ENCODE assay signal across 21 mouse cellular contexts in the genomic region with DNA sequence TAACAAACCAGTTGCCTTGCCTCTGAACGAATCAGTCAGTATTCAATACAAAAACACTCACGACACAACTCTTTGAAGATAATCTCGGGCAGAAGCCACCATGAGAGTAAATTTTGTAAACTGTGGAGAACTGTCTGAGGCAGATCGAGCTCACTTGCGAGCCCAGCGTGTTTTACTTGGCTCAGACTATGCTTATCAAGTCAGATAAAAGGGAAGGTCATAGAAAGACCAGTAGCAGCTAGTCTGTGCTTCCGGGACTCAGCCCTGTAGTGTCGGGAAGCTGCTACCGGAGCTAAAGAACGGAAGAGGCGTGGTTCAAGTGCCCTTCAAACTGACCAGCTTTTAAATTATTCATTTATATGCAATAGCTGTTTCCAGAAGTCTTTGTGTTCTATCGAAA.
DNase-seq lines count a peak whose midpoint lies in the region; ATAC-seq and TF ChIP-seq lines count a peak whose summit lies in the region.
"Had no signal": no experiment of that assay in that cellular context is flagged by ENCODE, and none has a peak within 500 bp of the region (broad histone marks: within the 10 kb centered on the region; RNA-seq: fewer than 3 reads in every experiment).

No protein-coding gene starts in this region.

- intact Hi-C loops in heart, adult 2 months (cut with DNase I): no loop called here

- TF ChIP-seq EP300 in heart, adult 2 months (IDR thresholded peaks at IDR 0.05; ENCODE audit: insufficient read depth, low read depth, low read length): no peak

- TF ChIP-seq CTCF in heart, adult 2 months (IDR thresholded peaks at IDR 0.05): no peak

- no peaks in the 10 kb centered on the region for H3K79me2 ChIP-seq in heart, adult 2 months (replicated peaks; ENCODE audit: control insufficient read depth, insufficient read depth, low read length)

- H3K9ac ChIP-seq in heart, embryonic 15.5 days: no peak overlapping the region
- H3K9ac ChIP-seq in heart, adult 2 months (ENCODE audit: low read depth, low read length): no peak overlapping the region
- no peak overlapping the region for H3K9ac ChIP-seq in kidney, embryonic 16.5 days (replicated peaks; ENCODE audit: low read length)
- H3K9ac ChIP-seq: hindbrain, embryonic 15.5 days; limb, embryonic 15.5 days; liver, postnatal 0 days; midbrain, embryonic 15.5 days had no signal

- no peaks in the 10 kb centered on the region for H3K4me1 ChIP-seq in heart, embryonic 15.5 days (replicated peaks)
- no peaks in the 10 kb centered on the region for H3K4me1 ChIP-seq in heart, adult 2 months (ENCODE audit: control insufficient read depth, insufficient read depth, low read length)
- peaks cover 3% of the 10 kb centered on the region; the same call in 1 of the 2 replicates for H3K4me1 ChIP-seq in kidney, embryonic 16.5 days (ENCODE audit: insufficient read depth, low read length)
- H3K4me1 ChIP-seq: embryonic facial prominence, embryonic 10.5 days; hindbrain, embryonic 15.5 days; limb, embryonic 15.5 days; midbrain, embryonic 15.5 days had no signal

- H3K4me3 ChIP-seq in heart, embryonic 15.5 days: no peak overlapping the region
- H3K4me3 ChIP-seq in heart, adult 2 months: no peak overlapping the region
- no peak overlapping the region for H3K4me3 ChIP-seq in kidney, embryonic 16.5 days (ENCODE audit: low read length)
- H3K4me3 ChIP-seq: embryonic facial prominence, embryonic 10.5 days; gastrocnemius, adult 2 months; hindbrain, embryonic 15.5 days; limb, embryonic 15.5 days; midbrain, embryonic 15.5 days; myocyte had no signal

- H3K27me3 ChIP-seq in heart, embryonic 15.5 days: no peaks in the 10 kb centered on the region
- no peaks in the 10 kb centered on the region for H3K27me3 ChIP-seq in heart, adult 2 months (ENCODE audit: control insufficient read depth, insufficient read depth, low read length)
- no peaks in the 10 kb centered on the region for H3K27me3 ChIP-seq in kidney, embryonic 16.5 days (ENCODE audit: insufficient read depth, low read length)
- H3K27me3 ChIP-seq: hindbrain, embryonic 15.5 days; limb, embryonic 15.5 days; midbrain, embryonic 15.5 days had no signal

- no peak for ATAC-seq in heart, embryonic 15.5 days (replicated peaks; ENCODE audit: insufficient number of reproducible peaks, insufficient read depth, low FRiP score, low read depth)
- ATAC-seq in kidney, embryonic 16.5 days (ENCODE audit: low FRiP score, low TSS enrichment): peak; percentile 76
- ATAC-seq: CD4-positive, CD25-positive, alpha-beta regulatory T cell, adult 4 months; intestine, postnatal 0 days; liver, postnatal 0 days; midbrain, embryonic 15.5 days; Patski had no signal

- H3K9me3 ChIP-seq in heart, embryonic 15.5 days (replicated peaks): no peaks in the 10 kb centered on the region
- peaks cover 7% of the 10 kb centered on the region; the same call in 1 of the 2 replicates for H3K9me3 ChIP-seq in kidney, embryonic 16.5 days (ENCODE audit: low read length)
- H3K9me3 ChIP-seq: embryonic facial prominence, embryonic 10.5 days; hindbrain, embryonic 15.5 days; limb, embryonic 15.5 days; midbrain, embryonic 15.5 days had no signal

- no peaks in the 10 kb centered on the region for H3K36me3 ChIP-seq in heart, embryonic 15.5 days
- H3K36me3 ChIP-seq in heart, adult 2 months (ENCODE audit: control insufficient read depth, insufficient read depth, low read length): no peaks in the 10 kb centered on the region
- no peaks in the 10 kb centered on the region for H3K36me3 ChIP-seq in kidney, embryonic 16.5 days (ENCODE audit: insufficient read depth, low read length)
- H3K36me3 ChIP-seq: embryonic facial prominence, embryonic 10.5 days; hindbrain, embryonic 15.5 days; limb, embryonic 15.5 days; midbrain, embryonic 15.5 days had no signal

- no peak overlapping the region for H3K27ac ChIP-seq in heart, embryonic 15.5 days
- no peak overlapping the region for H3K27ac ChIP-seq in heart, adult 2 months
- 0 out of 2 replicates have a peak overlapping the region, but pooled peaks have one; percentile 5 for H3K27ac ChIP-seq in kidney, embryonic 16.5 days (ENCODE audit: low read length)
- H3K27ac ChIP-seq: embryonic facial prominence, embryonic 10.5 days; gastrocnemius, adult 2 months; hindbrain, embryonic 15.5 days; limb, embryonic 15.5 days; midbrain, embryonic 15.5 days had no signal

- TF ChIP-seq POLR2A in heart, adult 2 months (IDR thresholded peaks at IDR 0.05; ENCODE audit: insufficient read depth, low read depth, low read length): no peak

- DNase-seq in adrenal gland, adult 2 months: peak; percentile 7
- DNase-seq in adrenal gland, adult 18-20 months (ENCODE audit: low spot score in 2 of 2): no peak
- DNase-seq in heart, adult 2 months: no peak
- no peak for DNase-seq in kidney, adult 9 months
- peak; percentile 4 for DNase-seq in lung, postnatal 10 days
- DNase-seq in lung, postnatal 14 days: no peak
- DNase-seq: cerebellum, adult 9-10 months; gastrocnemius, adult 2 months; heart, postnatal 4 days; liver, postnatal 0 days; thymus, postnatal 36 days had no signal

- 40% methylated on average over 12 of the region's 12 CpGs for WGBS in heart, embryonic 15.5 days
- 38% methylated on average over 12 of the region's 12 CpGs for WGBS in heart, adult 2 months
- WGBS in kidney, embryonic 16.5 days: 60% methylated on average over 12 of the region's 12 CpGs

- H3K4me2 ChIP-seq in heart, embryonic 15.5 days: peak overlapping the region; percentile 25
- H3K4me2 ChIP-seq in kidney, embryonic 16.5 days (replicated peaks; ENCODE audit: low read depth, low read length): no peak overlapping the region
- H3K4me2 ChIP-seq: hindbrain, embryonic 15.5 days; limb, embryonic 15.5 days; midbrain, embryonic 15.5 days had no signal

Comparison
In these comparisons a context has a peak if more than half of its experiments do, and no peak if none do; other contexts are left out.
1. DNase-seq: peak in adrenal gland, adult 2 months (single experiment) and lung, postnatal 10 days (single experiment); none in adrenal gland, adult 18-20 months (0 of 2), heart, adult 2 months (0 of 2), kidney, adult 9 months (single experiment) and lung, postnatal 14 days (single experiment).